ENCODE assay signal across 7 mouse cellular contexts in genomic region chr3:103278561-103279181, GRCm38 (mm10). TPM values are rescaled to one million over a fixed set of nuclear protein-coding genes. Genes with fewer than 3 reads are reported as not detected.
DNase-seq lines count a peak whose midpoint lies in the region; ATAC-seq and TF ChIP-seq lines count a peak whose summit lies in the region.

No protein-coding gene starts in this region.

- 11% methylated on average over 11 of the region's 11 CpGs for WGBS in spleen, adult 2 months
- 11% methylated on average over 11 of the region's 11 CpGs for WGBS in forebrain, embryonic 13.5 days
- 16% methylated on average over 11 of the region's 11 CpGs for WGBS in liver, embryonic 15.5 days (ENCODE audit: insufficient replicate concordance)

- H3K4me3 ChIP-seq in spleen, adult 2 months (ENCODE audit: extremely low read depth, insufficient read depth, insufficient read length) = peak overlapping the region; percentile 93
- H3K4me3 ChIP-seq in forebrain, embryonic 13.5 days = peak overlapping the region; percentile 99
- peak overlapping the region; percentile 99 for H3K4me3 ChIP-seq in liver, embryonic 15.5 days (replicated peaks)

- H3K27me3 ChIP-seq in spleen, adult 2 months (ENCODE audit: control insufficient read depth, insufficient read depth, low read length) = no peaks in the 10 kb centered on the region
- no peaks in the 10 kb centered on the region for H3K27me3 ChIP-seq in forebrain, embryonic 13.5 days
- no peaks in the 10 kb centered on the region for H3K27me3 ChIP-seq in liver, embryonic 15.5 days

- H3K36me3 ChIP-seq in spleen, adult 2 months (ENCODE audit: control insufficient read depth, insufficient read depth, low read length) = no peaks in the 10 kb centered on the region
- peaks cover 11% of the 10 kb centered on the region for H3K36me3 ChIP-seq in forebrain, embryonic 13.5 days (ENCODE audit: poor library complexity, severe bottlenecking)
- H3K36me3 ChIP-seq in liver, embryonic 15.5 days (replicated peaks) = peaks cover 11% of the 10 kb centered on the region

- peak overlapping the region; percentile 74 for H3K4me2 ChIP-seq in forebrain, embryonic 13.5 days
- H3K4me2 ChIP-seq in liver, embryonic 15.5 days = peak overlapping the region; percentile 84

- peak overlapping the region; percentile 96 for H3K27ac ChIP-seq in spleen, adult 2 months (ENCODE audit: insufficient read depth, low read length)
- peak overlapping the region; percentile 98 for H3K27ac ChIP-seq in forebrain, embryonic 13.5 days
- peak overlapping the region; percentile 91 for H3K27ac ChIP-seq in liver, embryonic 15.5 days (replicated peaks)

- no peak for ATAC-seq in forebrain, embryonic 13.5 days
- ATAC-seq in inflammation-experienced regulatory T-cells, adult 6 months = peak; percentile 79
- no peak for ATAC-seq in liver, embryonic 15.5 days (ENCODE audit: insufficient read depth)

- TF ChIP-seq CTCF in spleen, adult 2 months (IDR thresholded peaks at IDR 0.05; ENCODE audit: extremely low read depth, insufficient read depth, insufficient read length, insufficient replicate concordance) = no peak
- no peak for TF ChIP-seq CTCF in brain, embryonic 14.5 days (IDR thresholded peaks at IDR 0.05; ENCODE audit: borderline replicate concordance, extremely low read depth, insufficient read depth, insufficient read length)

- H3K9ac ChIP-seq in forebrain, embryonic 13.5 days = peak overlapping the region; percentile 99
- peak overlapping the region; percentile 99 for H3K9ac ChIP-seq in liver, embryonic 15.5 days

- peaks cover 11% of the 10 kb centered on the region; the same call in 1 of the 2 replicates for H3K4me1 ChIP-seq in spleen, adult 2 months (ENCODE audit: control insufficient read depth, insufficient read depth, insufficient read length)
- H3K4me1 ChIP-seq in forebrain, embryonic 13.5 days = peaks cover 24% of the 10 kb centered on the region
- peaks cover 29% of the 10 kb centered on the region for H3K4me1 ChIP-seq in liver, embryonic 15.5 days (replicated peaks)

- peak; percentile 28 to 77 for DNase-seq in spleen, adult 2 months (ENCODE audit: low read depth in 1 of 2, low spot score in 2 of 2)
- no peak for DNase-seq in spleen, adult 12 weeks (ENCODE audit: low spot score)
- DNase-seq in brain, embryonic 14.5 days (ENCODE audit: low read depth) = peak; percentile 24
- peak; percentile 4 to 21 for DNase-seq in right cerebral cortex, postnatal 36 days (ENCODE audit: low spot score in 2 of 2)

- TF ChIP-seq POLR2A in spleen, adult 2 months (IDR thresholded peaks at IDR 0.05; ENCODE audit: low read depth, low read length) = no peak
- no peak for TF ChIP-seq POLR2A in brain, embryonic 14.5 days (IDR thresholded peaks at IDR 0.05; ENCODE audit: borderline replicate concordance, extremely low read depth, insufficient read depth, insufficient read length, poor library complexity, severe bottlenecking)

- H3K9me3 ChIP-seq in forebrain, embryonic 13.5 days (replicated peaks) = no peaks in the 10 kb centered on the region
- no peaks in the 10 kb centered on the region for H3K9me3 ChIP-seq in liver, embryonic 15.5 days (replicated peaks)

RNA-seq across cellular contexts. Expression of gene Trim33, which starts 0.4 kb away (rescaled TPM):
- 9.5 and 10.1 TPM in 2 replicates for polyA plus RNA-seq in spleen, adult 2 months (2012; rRNA removed)
- 23.7 and 38.8 TPM in 2 replicates for polyA plus RNA-seq in brain, embryonic 14.5 days (2012; rRNA removed)
- polyA plus RNA-seq in forebrain, embryonic 13.5 days (2015; fragmentation: Nextera tagmentation; extraction: Ambion mirVana) = 33.0 and 33.7 TPM in 2 replicates
- polyA plus RNA-seq in inflammation-experienced regulatory T-cells, adult 6 months (2017; shearing (Covaris generic)) = 10 to 100 TPM; 50.3 to 90.8 (median 64.0) TPM
- 5.2 and 5.8 TPM in 2 replicates for polyA plus RNA-seq in liver, embryonic 15.5 days (2015; fragmentation: Nextera tagmentation; extraction: Ambion mirVana)
